Mouse (Mus musculus) midbrain, embryonic 13.5 days (tissue): ENCODE results near the gene Stk39. TPM values are rescaled to one million over a fixed set of nuclear protein-coding genes. Genes with fewer than 3 reads are reported as not detected.
A peak's percentile ranks its signal among the peaks of the same experiment; 100 is the strongest.

Source experiments
- ATAC-seq: fragments of 200-750 bp; cut with Nextera tagmentation; 2 replicates; pipeline ENCODE4 v1.8.0; 2017; ENCODE audit warnings: mild to moderate bottlenecking, moderate TSS enrichment, moderate library complexity
- H3K27ac ChIP-seq: fragments of 300-500 bp; sonication (generic); 2 replicates; pipeline ENCODE4 v1.5.1; 2015; ENCODE audit warnings: inconsistent platforms, mild to moderate bottlenecking, moderate library complexity
- H3K27me3 ChIP-seq: fragments of 300-500 bp; sonication (generic); 2 replicates; pipeline ENCODE4 v1.6.1; 2015; ENCODE audit warnings: mild to moderate bottlenecking, inconsistent platforms
- H3K36me3 ChIP-seq: fragments of 300-500 bp; sonication (generic); 2 replicates; pipeline ENCODE4 v1.6.1; 2015; ENCODE audit warnings: mild to moderate bottlenecking, inconsistent platforms
- H3K4me1 ChIP-seq: fragments of 300-500 bp; sonication (generic); replicated peaks from 2 replicates; pipeline ENCODE4 v1.6.1; 2015; ENCODE audit warnings: inconsistent platforms
- H3K4me2 ChIP-seq: fragments of 300-500 bp; sonication (generic); replicated peaks from 2 replicates; pipeline ENCODE4 v1.6.1; 2015; ENCODE audit warnings: moderate library complexity, mild to moderate bottlenecking, inconsistent platforms
- H3K4me3 ChIP-seq: fragments of 300-500 bp; sonication (generic); replicated peaks from 2 replicates; pipeline ENCODE4 v1.5.1; 2015; ENCODE audit warnings: mild to moderate bottlenecking, inconsistent platforms
- H3K9ac ChIP-seq: fragments of 300-500 bp; sonication (generic); replicated peaks from 2 replicates; pipeline ENCODE4 v1.6.1; 2015; ENCODE audit warnings: mild to moderate bottlenecking, inconsistent platforms
- H3K9me3 ChIP-seq: fragments of 300-500 bp; sonication (generic); 2 replicates; pipeline ENCODE4 v1.6.1; 2016; ENCODE audit warnings: mild to moderate bottlenecking, inconsistent platforms
- WGBS: fragments of 180-500 bp; shearing (Covaris S2); methylation state at CpG from one replicate; pipeline ENCODE4 v1.1.7; 2015; 5-methylcytosine and 5-hydroxymethylcytosine counted together
- polyA plus RNA-seq: library from polyadenylated mRNA; unstranded; fragments of >200 nt; fragmentation: Nextera tagmentation; extraction: Ambion mirVana; gene quantifications from 2 replicates; pipeline ENCODE4 v1.2.1, GENCODE M21; 2015

Stk39 gene
- polyA plus RNA-seq, 1 experiment from 2014 or later = 28.6 TPM

- H3K9ac ChIP-seq = no peak overlapping the region
- H3K9me3 ChIP-seq = no peaks in the 10 kb centered on the region
- no peak overlapping the region for H3K27ac ChIP-seq
- H3K4me3 ChIP-seq = no peak overlapping the region
- no peak overlapping the region for H3K4me2 ChIP-seq
- H3K4me1 ChIP-seq = peaks cover 21% of the 10 kb centered on the region
- ATAC-seq = no peak
- no peaks in the 10 kb centered on the region for H3K27me3 ChIP-seq
- no peaks in the 10 kb centered on the region for H3K36me3 ChIP-seq
- WGBS = 74% methylated on average over 7 of the region's 7 CpGs
Measured at GRCm38 (mm10) chr2:68374202-68374601, 97.9 kb downstream of the Stk39 start.

GRCm38 (mm10) chr2:68371912-68372311 is 100.2 kb downstream of the Stk39 start:
- peaks cover 27% of the 10 kb centered on the region for H3K4me1 ChIP-seq
- no peaks in the 10 kb centered on the region for H3K36me3 ChIP-seq
- no peak overlapping the region for H3K27ac ChIP-seq
- H3K4me3 ChIP-seq = no peak overlapping the region
- H3K9ac ChIP-seq = no peak overlapping the region
- no peak for ATAC-seq
- H3K9me3 ChIP-seq = no peaks in the 10 kb centered on the region
- no peak overlapping the region for H3K4me2 ChIP-seq
- no peaks in the 10 kb centered on the region for H3K27me3 ChIP-seq
- WGBS = 85% methylated on average over 6 of the region's 6 CpGs

GRCm38 (mm10) chr2:68370326-68370725 is 101.7 kb downstream of the Stk39 start:
- H3K27me3 ChIP-seq = no peaks in the 10 kb centered on the region
- H3K27ac ChIP-seq = no peak overlapping the region
- H3K9ac ChIP-seq = no peak overlapping the region
- no peak for ATAC-seq
- WGBS = 53% methylated on average over 5 of the region's 5 CpGs
- no peak overlapping the region for H3K4me3 ChIP-seq
- H3K4me2 ChIP-seq = no peak overlapping the region
- no peaks in the 10 kb centered on the region for H3K9me3 ChIP-seq
- H3K4me1 ChIP-seq = peaks cover 40% of the 10 kb centered on the region
- no peaks in the 10 kb centered on the region for H3K36me3 ChIP-seq

- Histone ChIP-seq H3K9ac (no peak overlapping the region), H3K4me3 (no peak overlapping the region), H3K36me3 (no peaks in the 10 kb centered on the region), H3K27ac (no peak overlapping the region), H3K9me3 (no peaks in the 10 kb centered on the region), H3K4me2 (no peak overlapping the region), H3K27me3 (no peaks in the 10 kb centered on the region), H3K4me1 (peaks cover 48% of the 10 kb centered on the region)
- WGBS = 85% methylated on average over 6 of the region's 6 CpGs
- no peak for ATAC-seq
Measured at GRCm38 (mm10) chr2:68369080-68369479, 103.0 kb downstream of the Stk39 start.

- H3K4me1 ChIP-seq = peaks cover 58% of the 10 kb centered on the region
Measured at GRCm38 (mm10) chr2:68367944-68368343, 104.1 kb downstream of the Stk39 start.

GRCm38 (mm10) chr2:68366897-68367193 is 105.2 kb downstream of the Stk39 start:
- H3K4me3 ChIP-seq = no peak overlapping the region
- H3K9ac ChIP-seq = no peak overlapping the region
- peak overlapping the region; percentile 22; the same call in 1 of the 2 replicates for H3K4me2 ChIP-seq
- no peaks in the 10 kb centered on the region for H3K36me3 ChIP-seq
- ATAC-seq = peak; percentile 73
- WGBS = 3% methylated on average over 5 of the region's 5 CpGs
- peak overlapping the region; percentile 71; the same call in 1 of the 2 replicates for H3K27ac ChIP-seq
- peaks cover 69% of the 10 kb centered on the region for H3K4me1 ChIP-seq
- no peaks in the 10 kb centered on the region for H3K9me3 ChIP-seq
- H3K27me3 ChIP-seq = no peaks in the 10 kb centered on the region

More at GRCm38 (mm10) chr2:68367944-68368343, 104.1 kb downstream of the Stk39 start:
- ATAC-seq = no peak; the same call in 1 of the 2 replicates
- Histone ChIP-seq H3K9ac (no peak overlapping the region; the same call in 1 of the 2 replicates), H3K27me3 (no peaks in the 10 kb centered on the region), H3K4me3 (no peak overlapping the region), H3K9me3 (no peaks in the 10 kb centered on the region), H3K4me2 (peak overlapping the region; percentile 9; the same call in 1 of the 2 replicates), H3K36me3 (no peaks in the 10 kb centered on the region), H3K27ac (peak overlapping the region; percentile 71)
- WGBS = 28% methylated on average over 13 of the region's 13 CpGs

GRCm38 (mm10) chr2:68366091-68366896 is 105.8 kb downstream of the Stk39 start:
- Histone ChIP-seq H3K27ac (peak overlapping the region; percentile 72), H3K4me1 (peaks cover 75% of the 10 kb centered on the region), H3K9ac (no peak overlapping the region; the same call in 1 of the 2 replicates), H3K9me3 (no peaks in the 10 kb centered on the region), H3K4me3 (peak overlapping the region; percentile 31), H3K36me3 (no peaks in the 10 kb centered on the region), H3K27me3 (no peaks in the 10 kb centered on the region), H3K4me2 (peak overlapping the region; percentile 49)
- WGBS = under 1% methylated on average over 18 of the region's 18 CpGs
- peak; percentile 48 for ATAC-seq

GRCm38 (mm10) chr2:68365504-68365903 is 106.6 kb downstream of the Stk39 start:
- H3K4me1 ChIP-seq = peaks cover 76% of the 10 kb centered on the region
- H3K27me3 ChIP-seq = no peaks in the 10 kb centered on the region
- H3K36me3 ChIP-seq = no peaks in the 10 kb centered on the region
- ATAC-seq = no peak
- H3K4me3 ChIP-seq = peak overlapping the region; percentile 31
- H3K4me2 ChIP-seq = peak overlapping the region; percentile 49
- H3K9me3 ChIP-seq = no peaks in the 10 kb centered on the region
- WGBS = 12% methylated on average over 7 of the region's 7 CpGs
- H3K27ac ChIP-seq = peak overlapping the region; percentile 72
- H3K9ac ChIP-seq = no peak overlapping the region

- Histone ChIP-seq H3K9me3 (no peaks in the 10 kb centered on the region), H3K4me2 (peak overlapping the region; percentile 49), H3K9ac (0 out of 2 replicates have a peak overlapping the region, but pooled peaks have one; percentile 1), H3K36me3 (no peaks in the 10 kb centered on the region), H3K4me3 (peak overlapping the region; percentile 14; the same call in 1 of the 2 replicates), H3K27ac (no peak overlapping the region), H3K27me3 (no peaks in the 10 kb centered on the region), H3K4me1 (peaks cover 66% of the 10 kb centered on the region)
- peak; percentile 52 for ATAC-seq
- WGBS = 14% methylated on average over 12 of the region's 12 CpGs
Measured at GRCm38 (mm10) chr2:68364181-68364900, 107.7 kb downstream of the Stk39 start.

GRCm38 (mm10) chr2:68363159-68363558 is 108.9 kb downstream of the Stk39 start:
- no peak overlapping the region; the same call in 1 of the 2 replicates for H3K4me2 ChIP-seq
- peaks cover 62% of the 10 kb centered on the region for H3K4me1 ChIP-seq
- H3K9ac ChIP-seq = no peak overlapping the region
- H3K36me3 ChIP-seq = peaks cover 7% of the 10 kb centered on the region
- no peak overlapping the region for H3K4me3 ChIP-seq
- H3K9me3 ChIP-seq = no peaks in the 10 kb centered on the region
- H3K27me3 ChIP-seq = no peaks in the 10 kb centered on the region
- 73% methylated on average over 4 of the region's 4 CpGs for WGBS
- ATAC-seq = no peak
- no peak overlapping the region for H3K27ac ChIP-seq

GRCm38 (mm10) chr2:68361701-68362100 is 110.4 kb downstream of the Stk39 start:
- 59% methylated on average over 5 of the region's 5 CpGs for WGBS
- no peaks in the 10 kb centered on the region for H3K27me3 ChIP-seq
- H3K36me3 ChIP-seq = peaks cover 10% of the 10 kb centered on the region
- H3K9ac ChIP-seq = no peak overlapping the region
- no peak overlapping the region for H3K4me2 ChIP-seq
- H3K4me3 ChIP-seq = no peak overlapping the region
- H3K4me1 ChIP-seq = peaks cover 49% of the 10 kb centered on the region
- H3K27ac ChIP-seq = no peak overlapping the region
- H3K9me3 ChIP-seq = no peaks in the 10 kb centered on the region
- ATAC-seq = no peak

GRCm38 (mm10) chr2:68350621-68351020 is 121.4 kb downstream of the Stk39 start:
- ATAC-seq = 0 out of 2 replicates have a peak, but pooled peaks have one; percentile 29
- WGBS = 5% methylated on average over 6 of the region's 6 CpGs

More at GRCm38 (mm10) chr2:68350621-68351020, 121.4 kb downstream of the Stk39 start:
- H3K4me1 ChIP-seq = peaks cover 24% of the 10 kb centered on the region
- H3K9me3 ChIP-seq = no peaks in the 10 kb centered on the region
- H3K4me3 ChIP-seq = no peak overlapping the region
- peaks cover 12% of the 10 kb centered on the region; the same call in 1 of the 2 replicates for H3K36me3 ChIP-seq
- no peak overlapping the region for H3K27ac ChIP-seq
- H3K4me2 ChIP-seq = no peak overlapping the region
- H3K9ac ChIP-seq = no peak overlapping the region
- H3K27me3 ChIP-seq = no peaks in the 10 kb centered on the region
